15 mouse cellular contexts compared by ENCODE assay signal in genomic region chr9:109052490-109053260, GRCm38 (mm10). TPM values are rescaled to one million over a fixed set of nuclear protein-coding genes. Genes with fewer than 3 reads are reported as not detected.
DNase-seq lines count a peak whose midpoint lies in the region; ATAC-seq lines count a peak whose summit lies in the region.
"Had no signal": no experiment of that assay in that cellular context is flagged by ENCODE, and none has a peak within 500 bp of the region (broad histone marks: within the 10 kb centered on the region; RNA-seq: fewer than 3 reads in every experiment).

No protein-coding gene starts in this region.

- no peaks in the 10 kb centered on the region for H3K9me3 ChIP-seq in embryonic facial prominence, embryonic 15.5 days (replicated peaks)
- H3K9me3 ChIP-seq in hindbrain, embryonic 13.5 days, result no peaks in the 10 kb centered on the region
- H3K9me3 ChIP-seq: forebrain, embryonic 13.5 days; heart, embryonic 10.5 days; intestine, embryonic 15.5 days had no signal

- DNase-seq in right cerebral cortex, postnatal 10 days (ENCODE audit: low spot score in 2 of 2), result peak; percentile 22 to 23
- no peak for DNase-seq in right cerebral cortex, adult 18-20 months
- peak; percentile 52 to 66 for DNase-seq in CD8-positive naive resting alpha-beta T cell, adult 2 months (ENCODE audit: low read depth in 2 of 2, low spot score in 2 of 2)
- DNase-seq in spleen, postnatal 36 days (ENCODE audit: low spot score in 2 of 2), result peak; percentile 72 to 73
- no peak for DNase-seq in heart, postnatal 4 days
- DNase-seq: adrenal gland, postnatal 36 days; cerebellum, postnatal 36 days; kidney, postnatal 25 days had no signal

- ATAC-seq in embryonic facial prominence, embryonic 15.5 days (ENCODE audit: insufficient number of reproducible peaks, low FRiP score, low TSS enrichment, low read depth), result no peak
- no peak for ATAC-seq in hindbrain, embryonic 13.5 days (ENCODE audit: low FRiP score)
- ATAC-seq: forebrain, embryonic 13.5 days; intestine, embryonic 15.5 days; midbrain, embryonic 16.5 days had no signal

- peak overlapping the region; percentile 36; the same call in 1 of the 2 replicates for H3K27ac ChIP-seq in embryonic facial prominence, embryonic 15.5 days (replicated peaks)
- no peak overlapping the region for H3K27ac ChIP-seq in hindbrain, embryonic 13.5 days
- H3K27ac ChIP-seq: forebrain, embryonic 13.5 days; heart, embryonic 10.5 days; intestine, embryonic 15.5 days; liver, embryonic 14.5 days had no signal

- no peak overlapping the region for H3K4me2 ChIP-seq in embryonic facial prominence, embryonic 15.5 days (replicated peaks)
- H3K4me2 ChIP-seq in hindbrain, embryonic 13.5 days, result no peak overlapping the region
- H3K4me2 ChIP-seq: forebrain, embryonic 13.5 days; intestine, embryonic 15.5 days had no signal

- no peak overlapping the region for H3K4me3 ChIP-seq in embryonic facial prominence, embryonic 15.5 days (replicated peaks)
- no peak overlapping the region for H3K4me3 ChIP-seq in hindbrain, embryonic 13.5 days
- H3K4me3 ChIP-seq: forebrain, embryonic 13.5 days; heart, embryonic 10.5 days; intestine, embryonic 15.5 days had no signal

- peaks cover 26% of the 10 kb centered on the region for H3K4me1 ChIP-seq in embryonic facial prominence, embryonic 15.5 days
- peaks cover 12% of the 10 kb centered on the region for H3K4me1 ChIP-seq in hindbrain, embryonic 13.5 days (replicated peaks)

- 85% methylated on average over 9 of the region's 9 CpGs for WGBS in embryonic facial prominence, embryonic 15.5 days
- WGBS in hindbrain, embryonic 13.5 days, result 90% methylated on average over 9 of the region's 9 CpGs

- H3K27me3 ChIP-seq in embryonic facial prominence, embryonic 15.5 days, result no peaks in the 10 kb centered on the region
- H3K27me3 ChIP-seq in hindbrain, embryonic 13.5 days, result no peaks in the 10 kb centered on the region
- H3K27me3 ChIP-seq: forebrain, embryonic 13.5 days; intestine, embryonic 15.5 days had no signal

- no peak overlapping the region for H3K9ac ChIP-seq in embryonic facial prominence, embryonic 15.5 days
- H3K9ac ChIP-seq in hindbrain, embryonic 13.5 days, result no peak overlapping the region
- H3K9ac ChIP-seq: forebrain, embryonic 13.5 days; intestine, embryonic 15.5 days; liver, embryonic 14.5 days had no signal

- peaks cover 31% of the 10 kb centered on the region for H3K36me3 ChIP-seq in embryonic facial prominence, embryonic 15.5 days
- H3K36me3 ChIP-seq in hindbrain, embryonic 13.5 days, result peaks cover 18% of the 10 kb centered on the region

RNA-seq across cellular contexts. Expression of gene Trex1, which starts 6.9 kb away (rescaled TPM):
- polyA plus RNA-seq in embryonic facial prominence, embryonic 15.5 days (2015; fragmentation: Nextera tagmentation; extraction: Ambion mirVana), result 21.0 and 22.5 TPM in 2 replicates
- polyA plus RNA-seq in hindbrain, embryonic 13.5 days (2015; fragmentation: Nextera tagmentation; extraction: Ambion mirVana), result 12.9 and 15.2 TPM in 2 replicates
- 1 to 10 TPM; 9.1 to 9.3 TPM for total RNA-seq in heart, postnatal 4 days (2021)

RNA-seq across cellular contexts. Expression of gene Shisa5, which starts 14.3 kb away (rescaled TPM):
- 106 and 116 TPM in 2 replicates for polyA plus RNA-seq in embryonic facial prominence, embryonic 15.5 days (2015; fragmentation: Nextera tagmentation; extraction: Ambion mirVana)
- 64.6 and 66.2 TPM in 2 replicates for polyA plus RNA-seq in hindbrain, embryonic 13.5 days (2015; fragmentation: Nextera tagmentation; extraction: Ambion mirVana)
- 10 to 100 TPM; 48.2 to 50.4 TPM for total RNA-seq in heart, postnatal 4 days (2021)

RNA-seq across cellular contexts. Expression of gene Atrip, which starts 21.2 kb away (rescaled TPM):
- polyA plus RNA-seq in embryonic facial prominence, embryonic 15.5 days (2015; fragmentation: Nextera tagmentation; extraction: Ambion mirVana), result 26.8 and 30.8 TPM in 2 replicates
- polyA plus RNA-seq in hindbrain, embryonic 13.5 days (2015; fragmentation: Nextera tagmentation; extraction: Ambion mirVana), result 27.8 and 32.4 TPM in 2 replicates
- 10 to 100 TPM; 10.4 to 11.1 TPM for total RNA-seq in heart, postnatal 4 days (2021)

RNA-seq across cellular contexts. Expression of gene Ccdc51, which starts 29.6 kb away (rescaled TPM):
- polyA plus RNA-seq in embryonic facial prominence, embryonic 15.5 days (2015; fragmentation: Nextera tagmentation; extraction: Ambion mirVana), result 13.7 and 16.6 TPM in 2 replicates
- 14.6 and 14.7 TPM in 2 replicates for polyA plus RNA-seq in hindbrain, embryonic 13.5 days (2015; fragmentation: Nextera tagmentation; extraction: Ambion mirVana)
- 10 to 100 TPM; 11.5 to 12.2 TPM for total RNA-seq in heart, postnatal 4 days (2021)

RNA-seq across cellular contexts. Expression of gene Tma7, which starts 29.7 kb away (rescaled TPM):
- 509 and 534 TPM in 2 replicates for polyA plus RNA-seq in embryonic facial prominence, embryonic 15.5 days (2015; fragmentation: Nextera tagmentation; extraction: Ambion mirVana)
- 741 and 764 TPM in 2 replicates for polyA plus RNA-seq in hindbrain, embryonic 13.5 days (2015; fragmentation: Nextera tagmentation; extraction: Ambion mirVana)
- total RNA-seq in heart, postnatal 4 days (2021), result 100 to 1,000 TPM; 294 to 307 TPM

Comparison
In these comparisons a context has a peak if more than half of its experiments do, and no peak if none do; other contexts are left out.
1. DNase-seq: peak in right cerebral cortex, postnatal 10 days (2 of 2), CD8-positive naive resting alpha-beta T cell, adult 2 months (2 of 2) and spleen, postnatal 36 days (2 of 2); none in right cerebral cortex, adult 18-20 months (single experiment) and heart, postnatal 4 days (single experiment).